Mouse (Mus musculus) T-cell, adult 66 days (primary cell): ENCODE measurements around the gene R3hdml. TPM values are rescaled to one million over a fixed set of nuclear protein-coding genes. Genes with fewer than 3 reads are reported as not detected.

Experiments used
- total RNA-seq, 2 experiments: library from RNA; stranded (reverse); gene quantifications; 3 replicates in 1 of 2; 4 replicates in 1 of 2; pipeline ENCODE4 v1.2.4; 2023

R3hdml gene
- total RNA-seq = not detected

DNA sequence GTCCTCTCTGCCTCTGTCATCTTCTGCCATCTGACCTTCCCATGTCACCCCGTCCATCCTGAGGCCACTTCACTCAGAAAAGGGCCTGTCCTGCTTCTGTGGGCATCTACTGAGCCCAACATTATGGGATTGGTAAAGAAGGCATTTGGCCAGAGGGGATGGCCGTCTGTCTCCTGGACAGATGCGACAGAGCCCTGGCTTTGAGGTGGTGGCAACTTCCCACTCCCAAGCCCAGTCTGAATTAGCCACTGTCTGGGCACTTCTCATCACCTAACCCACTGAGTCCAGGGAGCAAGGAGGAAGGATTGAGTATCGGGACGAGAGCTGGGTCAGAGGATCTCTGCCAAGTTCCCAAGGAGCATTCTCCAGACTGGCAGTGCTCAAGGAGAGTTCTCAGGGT, at the start of gene R3hdml:
TSS of gene R3hdml (plus strand) at position 301 of the 400 bp plus-strand sequence.

GRCm38 (mm10) chr2:163472466-163472851, 19.7 kb upstream of the R3hdml start, which contains the start of gene Fitm2:
Gene Fitm2, minus strand, starts transcription at chr2:163472629.

GRCm38 (mm10) chr2:163506300-163507004, 14.3 kb downstream of the R3hdml start, which contains the start of gene Hnf4a:
Gene Hnf4a, plus strand, starts transcription at chr2:163506808.

Other genes with a start within 250 kb of the R3hdml start
- gene Jph2, start 94.3 kb upstream of the R3hdml start, total RNA-seq = not detected
- gene Oser1, start 67.6 kb upstream of the R3hdml start, total RNA-seq = 100 to 1,000 TPM; 130 to 164 TPM
- not detected for gene Gdap1l1, start 53.8 kb upstream of the R3hdml start, total RNA-seq
- 1 to 10 TPM; 5.8 to 6.1 TPM for gene Fitm2, start 19.7 kb upstream of the R3hdml start, total RNA-seq
- gene Hnf4a, start 14.5 kb downstream of the R3hdml start, total RNA-seq = not detected
- 10 to 100 TPM; 60.4 to 65.1 TPM for gene Ttpal, start 110.0 kb downstream of the R3hdml start, total RNA-seq
- 100 to 1,000 TPM; 635 to 716 TPM for gene Serinc3, start 152.8 kb downstream of the R3hdml start, total RNA-seq
- 10 to 100 TPM; 21.8 to 24.7 TPM for gene Pkig, start 166.1 kb downstream of the R3hdml start, total RNA-seq